Mouse (Mus musculus) kidney, adult 11 months (tissue): ENCODE results near the gene Myb.

Source experiments
- DNase-seq: peaks from one replicate; pipeline ENCODE4 v3.0.0; 2022

Gene Myb

DNA sequence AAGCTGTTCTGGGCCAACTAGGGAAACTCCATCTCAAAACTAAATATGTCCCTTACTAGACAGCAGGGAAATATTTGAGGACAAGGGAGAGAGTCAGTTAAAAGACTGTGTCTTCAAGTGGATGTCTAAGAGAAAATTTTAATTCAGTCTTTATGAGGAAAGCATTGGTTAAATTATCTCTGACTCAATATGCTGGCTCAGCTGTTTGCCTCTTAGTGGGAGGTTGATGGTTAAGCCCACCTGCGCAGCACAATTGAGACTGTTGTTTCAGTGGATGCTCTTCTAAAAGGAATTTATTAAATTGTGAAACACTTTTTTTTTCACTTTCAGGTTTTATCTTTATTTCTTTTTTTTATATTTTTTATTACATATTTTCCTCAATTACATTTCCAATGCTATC, 84.6 kb downstream of the Myb start:
- DNase-seq, result no peak
